Mouse (Mus musculus) heart, postnatal 0 days (tissue): ENCODE measurements around the gene Fmnl2.

Experiments used
- CTCF ChIP-seq: IDR thresholded peaks from 2 replicates; pipeline ENCODE4 v1.5.1; 2016; ENCODE audit warnings: antibody characterized with exemption, control low read depth, low read depth
- EP300 ChIP-seq: IDR thresholded peaks from 2 replicates; pipeline ENCODE4 v1.6.1; 2016; ENCODE audit warnings: antibody characterized with exemption, low read depth

DNA sequence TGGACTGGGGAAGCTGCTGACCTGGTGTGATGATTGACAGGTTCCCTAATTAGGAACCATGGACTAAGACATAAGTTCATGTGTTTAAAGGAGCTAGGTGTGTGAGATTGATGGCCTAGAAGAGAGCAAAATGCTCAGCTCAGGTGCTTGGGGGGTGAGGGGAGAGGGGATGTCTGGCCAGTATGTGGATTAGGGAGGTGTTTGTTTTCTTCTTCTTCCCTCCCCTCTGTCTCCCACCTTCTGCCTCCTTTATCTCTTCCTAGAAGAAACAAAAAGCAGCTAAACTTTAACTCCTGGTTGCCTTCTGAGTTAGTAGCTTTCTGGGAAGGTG is 101.6 kb downstream of the Fmnl2 start:
- TF ChIP-seq CTCF (no peak), EP300 (no peak)
